Mouse (Mus musculus) layer of hippocampus, postnatal 36 days (tissue): ENCODE measurements at regions not wholly inside any gene's neighbourhood (a gene's known extent, or its start where the extent isn't known, plus 50 kb on each side); places are given as distances from the start of the nearest gene placed in this dataset.

Source experiments
- DNase-seq, 2 experiments: peaks; one replicate each; pipeline ENCODE4 v3.0.0; 2022

- DNase-seq, result no peak
Measured at GRCm38 (mm10) chr11:64579826-64580225, 143.4 kb upstream of the F930015N05Rik start.

GRCm38 (mm10) chr11:64586056-64586455, 149.6 kb upstream of the F930015N05Rik start:
- no peak for DNase-seq

DNA sequence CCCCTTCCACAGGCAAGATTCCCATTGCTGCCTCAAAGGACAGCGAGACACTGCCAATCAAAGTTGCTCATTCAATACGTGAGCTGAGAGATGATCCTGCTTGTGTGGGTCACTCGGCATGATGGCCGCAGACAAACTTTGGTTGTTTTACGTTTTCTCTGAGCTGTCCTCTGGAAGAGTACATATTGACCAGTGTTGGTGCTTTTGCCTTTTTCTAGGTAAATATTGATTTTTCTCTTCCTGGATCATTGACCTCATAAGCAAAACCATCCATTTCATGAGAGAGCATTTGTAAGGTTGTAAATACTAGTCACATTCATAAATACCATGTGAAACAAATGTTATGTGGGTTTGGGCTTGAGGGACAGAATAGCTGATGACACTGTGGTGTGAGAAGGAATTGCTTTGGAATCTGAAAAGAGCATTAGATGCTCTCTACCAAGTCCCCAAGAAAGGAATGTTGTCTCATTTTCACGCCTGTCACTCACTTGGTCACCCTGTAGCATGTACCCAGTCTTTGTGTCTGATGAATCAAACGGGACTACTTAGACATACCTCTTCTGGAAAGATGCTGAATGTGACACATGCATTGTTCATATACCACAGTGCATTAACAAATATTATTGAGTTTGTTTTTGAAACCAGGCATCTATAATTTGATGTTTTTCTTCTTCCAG, 150.7 kb upstream of the F930015N05Rik start:
- DNase-seq, result no peak

- no peak for DNase-seq
Measured at GRCm38 (mm10) chr11:64587751-64588600, 151.5 kb upstream of the F930015N05Rik start.

DNA sequence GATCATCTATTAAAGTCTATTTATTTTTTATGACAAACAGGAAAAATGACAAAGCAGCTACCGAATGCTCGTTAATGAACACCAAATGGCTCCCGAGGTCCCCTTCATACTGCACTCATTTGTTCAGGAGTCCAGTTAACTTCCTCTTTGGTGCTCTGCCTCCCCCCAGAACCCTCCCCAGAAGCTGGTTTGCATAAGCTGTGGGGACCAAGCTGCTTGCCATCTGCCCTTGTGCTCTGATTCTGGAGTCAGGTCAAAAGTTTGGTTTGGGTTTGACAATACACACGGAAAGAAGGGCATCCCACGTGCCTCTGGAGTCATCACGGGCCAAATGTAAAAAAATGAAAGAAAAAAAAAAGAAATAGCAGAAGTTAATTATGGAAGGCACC, 152.1 kb upstream of the F930015N05Rik start:
- DNase-seq, result no peak

DNA sequence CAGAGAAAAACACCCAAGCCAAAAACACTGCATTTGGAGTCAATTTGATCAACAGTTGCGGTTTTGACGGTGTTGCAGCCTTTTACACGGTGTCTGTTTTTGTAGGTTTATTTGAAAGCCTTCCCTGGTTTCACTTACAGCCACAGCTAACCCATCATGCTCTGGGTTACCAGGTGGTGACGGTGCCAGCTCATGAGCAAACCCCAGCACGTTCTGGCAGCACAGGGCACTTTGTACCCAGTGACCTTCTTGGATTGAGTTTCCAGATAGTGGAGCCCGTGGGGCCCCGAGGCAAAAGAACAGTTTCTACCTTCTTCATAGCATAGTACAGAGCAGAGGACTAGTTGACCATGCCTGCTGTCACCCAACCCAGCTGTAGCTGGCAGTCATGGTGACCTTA, 152.6 kb upstream of the F930015N05Rik start:
- no peak for DNase-seq

DNA sequence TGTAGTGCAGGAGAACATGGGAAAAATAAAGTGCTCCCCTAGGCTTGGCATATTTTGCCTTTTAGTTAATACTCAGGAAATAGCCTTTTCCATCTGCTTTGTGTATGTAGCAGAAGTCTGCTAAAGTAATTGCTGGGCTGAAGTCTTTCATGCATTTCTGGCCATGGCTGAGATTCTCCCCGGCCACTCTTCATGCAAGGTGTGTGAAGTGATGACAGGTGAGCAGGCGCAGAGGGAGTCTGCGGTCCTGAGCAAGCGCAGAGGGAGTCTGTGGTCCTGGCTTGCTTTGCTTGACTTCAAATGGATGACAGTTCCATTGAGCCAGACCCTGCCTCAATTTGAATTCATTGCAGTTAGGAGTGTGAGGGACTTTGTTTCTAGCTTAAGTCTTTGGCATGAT, 153.6 kb upstream of the F930015N05Rik start:
- no peak for DNase-seq

GRCm38 (mm10) chr11:64592253-64592652, 155.8 kb upstream of the F930015N05Rik start:
- no peak for DNase-seq

DNA sequence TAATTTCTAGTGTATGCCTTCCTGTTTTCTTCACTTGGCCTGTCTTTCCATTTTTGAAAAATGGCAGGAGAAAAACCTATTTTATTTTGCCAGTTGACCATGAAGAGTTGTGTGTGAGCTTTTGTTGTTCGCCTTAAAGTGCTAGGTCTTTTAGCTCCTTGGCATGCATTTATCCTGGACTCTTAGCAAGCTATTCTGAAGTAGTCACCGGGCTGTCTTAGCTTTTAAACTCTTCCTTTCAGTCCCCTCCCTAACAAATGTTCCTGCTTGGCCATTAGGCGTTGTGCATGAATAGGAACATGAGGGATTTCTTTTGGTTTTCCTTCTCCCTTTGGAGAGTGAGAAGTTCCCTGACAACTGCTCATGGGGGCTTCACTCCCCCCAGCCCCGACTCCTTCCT, 160.9 kb upstream of the F930015N05Rik start:
- no peak for DNase-seq

DNA sequence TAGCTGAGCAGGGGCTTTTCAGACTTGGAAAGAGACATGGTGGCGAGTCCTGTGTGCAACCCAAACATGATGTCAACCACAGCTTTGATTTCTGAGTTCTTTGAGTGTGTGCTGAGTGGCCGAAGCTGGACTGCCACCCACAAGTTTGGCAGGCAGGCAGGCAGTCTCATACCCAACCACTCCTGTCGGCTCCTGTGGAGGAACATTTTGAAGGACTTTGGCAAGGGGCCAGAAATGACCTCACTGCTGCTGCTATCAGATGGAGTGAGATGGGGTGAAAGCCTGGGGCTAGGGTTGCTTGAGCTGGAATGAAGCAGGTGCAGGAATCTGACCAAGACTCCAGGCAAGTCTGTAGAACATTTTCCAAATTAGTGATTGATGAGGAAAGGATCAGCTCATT, 162.7 kb upstream of the F930015N05Rik start:
- DNase-seq, result no peak

DNA sequence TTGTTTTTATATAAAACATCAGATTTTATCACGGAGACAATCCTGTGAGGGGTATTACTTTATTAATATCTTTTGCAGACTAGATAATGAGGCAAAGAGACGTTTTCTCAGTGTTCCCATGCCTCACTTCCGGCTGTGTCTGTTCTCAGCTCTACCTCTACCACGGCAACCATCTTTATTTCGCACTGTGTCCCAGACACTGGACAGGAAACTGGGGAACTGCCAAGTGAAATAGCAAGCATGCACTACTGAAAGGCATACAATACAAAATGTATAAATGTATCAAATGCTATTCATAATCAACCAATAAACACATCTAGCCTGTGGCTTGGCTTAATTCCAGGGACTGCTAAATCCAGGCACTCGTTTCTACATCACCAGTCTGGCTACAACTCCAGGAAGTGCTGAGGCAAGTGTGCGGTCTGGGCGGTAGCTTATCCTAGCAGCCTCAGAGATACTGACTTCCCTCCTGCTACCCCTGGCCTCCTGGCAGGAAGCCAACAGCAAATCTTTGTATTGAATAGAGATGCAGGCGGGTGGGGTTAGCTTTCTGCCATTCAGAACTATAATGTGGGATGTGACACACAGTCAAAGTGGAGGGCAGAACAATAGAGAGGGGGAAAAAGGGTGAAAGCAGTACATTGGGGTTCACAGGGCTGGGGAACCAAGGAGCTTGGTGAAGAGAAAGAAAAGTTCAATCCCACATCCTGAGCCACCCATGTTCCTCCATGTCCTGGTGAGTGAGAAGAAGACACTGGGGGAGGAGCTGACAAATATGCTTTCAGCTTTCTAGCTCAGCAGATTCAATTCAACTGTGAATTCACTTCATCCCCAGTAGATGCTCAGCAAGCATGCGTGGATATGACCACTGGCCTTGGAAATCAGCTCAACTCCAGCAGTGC, 164.0 kb upstream of the F930015N05Rik start:
- DNase-seq, result peak; percentile 6

DNA sequence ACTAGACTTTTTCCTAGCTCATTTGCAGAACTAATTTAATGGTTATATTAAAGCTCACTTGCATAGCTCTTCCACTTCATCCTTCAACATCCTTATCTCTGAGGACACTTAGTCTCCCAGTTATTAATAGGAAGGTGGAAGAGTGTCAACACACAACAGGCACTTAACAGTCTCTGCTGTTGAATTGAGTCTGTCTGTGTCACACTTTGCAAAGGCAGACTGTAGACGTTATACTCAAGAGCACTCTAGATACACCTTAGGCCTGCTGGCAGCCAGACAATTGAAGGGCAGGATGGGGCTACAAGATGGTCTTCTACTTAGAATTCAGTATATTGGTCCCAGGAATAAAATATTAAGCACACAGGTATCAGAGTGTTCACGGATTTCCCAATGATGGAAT, 172.6 kb upstream of the F930015N05Rik start:
- DNase-seq, result no peak

DNA sequence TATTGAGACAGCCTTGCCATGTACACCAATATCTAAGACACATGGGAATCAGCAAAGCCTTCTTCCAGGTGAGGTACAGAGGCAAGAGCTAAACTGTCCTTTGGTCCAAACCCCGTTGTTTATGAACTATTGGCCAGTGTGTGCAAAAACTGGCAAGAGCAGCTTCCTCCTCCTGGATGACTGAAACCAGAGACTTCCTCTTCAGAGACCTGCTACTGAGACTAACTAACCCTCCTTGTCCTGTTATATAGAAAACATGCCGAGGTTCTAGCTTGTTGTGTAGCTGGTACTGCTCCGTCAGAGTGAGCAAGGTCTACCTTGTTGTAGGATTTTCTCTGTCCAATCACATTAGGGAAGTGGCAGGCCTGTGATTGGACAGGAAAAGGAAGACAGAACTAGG, 174.3 kb upstream of the F930015N05Rik start:
- DNase-seq, result no peak

DNA sequence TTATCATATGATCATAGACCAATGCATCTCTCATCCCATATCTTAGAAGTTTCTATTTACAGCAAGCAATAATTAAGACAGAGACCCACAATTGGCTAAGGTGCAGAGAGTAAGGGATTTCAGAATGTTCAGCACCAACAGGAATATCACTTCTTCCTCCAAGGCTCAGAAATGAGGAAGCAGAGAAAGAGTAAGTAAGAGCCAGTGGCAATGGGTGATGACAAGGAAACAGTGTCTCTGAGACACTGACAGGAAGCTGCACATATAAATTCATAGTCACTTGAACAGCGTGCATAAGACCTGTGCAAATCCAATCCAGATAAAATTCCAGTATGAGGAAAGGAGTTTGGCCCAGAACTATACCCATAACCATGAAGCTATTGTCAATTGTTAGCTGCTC, 178.7 kb upstream of the F930015N05Rik start:
- no peak for DNase-seq

DNA sequence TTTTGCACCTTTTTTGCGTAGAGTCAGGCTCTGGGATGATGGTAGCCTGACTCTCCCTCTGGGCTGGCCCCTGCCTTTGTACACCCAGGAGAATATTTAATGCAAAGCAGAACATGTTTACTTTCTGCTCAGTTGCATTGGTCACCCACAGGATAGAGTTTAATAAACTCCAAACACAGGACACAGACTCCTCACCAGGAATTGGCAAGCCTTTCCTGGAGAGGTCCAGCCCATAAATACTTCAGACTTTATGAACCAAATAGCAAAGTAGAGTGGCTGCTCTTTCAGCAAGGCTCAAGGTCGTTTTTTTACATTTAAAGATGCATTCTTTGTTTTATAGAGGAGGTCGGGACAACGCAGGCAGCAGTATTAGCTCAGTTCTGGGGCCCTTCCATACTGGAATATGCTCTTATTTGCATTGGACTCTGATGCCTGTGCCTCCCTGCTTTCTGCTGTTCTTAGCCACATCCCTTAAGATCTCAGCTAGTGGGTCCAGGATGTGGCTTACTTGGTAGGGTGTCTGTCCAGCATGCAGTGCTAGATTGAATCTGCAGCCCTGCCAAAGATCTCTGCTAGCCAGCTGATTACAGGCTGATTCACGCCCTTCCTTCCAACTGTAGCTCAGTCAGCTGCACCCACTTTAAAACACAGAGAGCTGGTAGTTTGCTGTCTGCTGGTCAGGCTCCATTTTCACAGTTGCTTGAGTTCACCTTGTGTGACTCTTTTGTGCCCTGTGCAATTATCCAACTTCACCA, 182.4 kb upstream of the F930015N05Rik start:
- no peak for DNase-seq

DNA sequence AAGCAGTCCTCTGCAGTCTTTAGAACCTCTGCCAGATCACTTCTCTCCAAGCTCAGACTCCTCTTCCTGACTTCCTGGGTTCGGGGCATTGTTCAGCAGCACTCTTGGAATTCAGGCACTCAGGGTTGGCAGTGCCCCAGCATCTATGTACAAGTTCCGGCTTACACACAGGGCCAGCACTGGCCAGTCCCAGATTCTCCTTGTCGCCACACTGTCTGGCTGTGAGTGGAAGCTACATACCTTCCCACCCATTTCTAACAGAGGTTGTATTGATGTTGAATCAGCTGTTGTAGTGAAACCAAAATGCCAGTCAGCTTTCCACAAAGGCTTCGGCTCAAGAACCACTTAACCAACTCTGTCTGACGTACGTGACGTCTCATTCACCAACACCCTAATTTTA, 190.7 kb upstream of the F930015N05Rik start:
- DNase-seq, result no peak

DNA sequence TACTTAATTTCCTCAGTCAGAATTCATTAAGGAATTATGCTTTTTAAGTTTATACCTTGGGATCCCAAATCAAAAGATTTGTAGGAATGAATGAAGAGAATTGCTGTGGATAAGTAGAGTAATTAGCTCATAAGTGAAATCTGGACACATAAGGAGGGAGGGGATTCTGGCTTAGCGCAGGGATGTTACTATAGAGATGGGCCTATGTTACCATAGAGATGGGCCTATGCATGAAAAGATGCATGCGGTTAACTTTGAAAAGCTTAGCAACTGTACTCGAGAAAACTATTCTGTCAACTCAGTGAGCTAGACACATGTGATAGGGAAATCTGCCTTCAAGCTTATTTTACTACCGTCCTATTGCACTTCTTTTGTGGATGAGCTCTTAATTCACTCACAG, 204.5 kb upstream of the F930015N05Rik start:
- no peak for DNase-seq

DNA sequence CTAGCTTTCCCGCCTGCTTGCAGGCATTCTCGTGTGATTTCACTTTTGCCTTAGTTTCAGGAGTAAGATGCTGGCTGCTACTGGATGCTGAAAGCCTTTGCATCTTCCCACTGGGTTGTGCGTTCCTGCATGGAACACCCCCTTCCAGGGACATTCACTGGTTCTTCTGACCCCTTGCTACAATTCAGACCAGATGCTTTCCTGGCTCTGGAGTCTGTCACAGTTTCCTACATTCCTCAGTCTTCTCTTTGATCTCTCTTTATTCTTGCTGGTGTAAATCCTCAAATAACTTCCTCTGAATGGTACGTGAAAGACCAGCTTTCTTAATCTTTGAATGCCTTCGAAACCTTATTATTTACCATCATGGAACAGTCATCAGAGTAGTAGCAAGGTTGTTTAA, 206.7 kb upstream of the F930015N05Rik start:
- no peak for DNase-seq

DNA sequence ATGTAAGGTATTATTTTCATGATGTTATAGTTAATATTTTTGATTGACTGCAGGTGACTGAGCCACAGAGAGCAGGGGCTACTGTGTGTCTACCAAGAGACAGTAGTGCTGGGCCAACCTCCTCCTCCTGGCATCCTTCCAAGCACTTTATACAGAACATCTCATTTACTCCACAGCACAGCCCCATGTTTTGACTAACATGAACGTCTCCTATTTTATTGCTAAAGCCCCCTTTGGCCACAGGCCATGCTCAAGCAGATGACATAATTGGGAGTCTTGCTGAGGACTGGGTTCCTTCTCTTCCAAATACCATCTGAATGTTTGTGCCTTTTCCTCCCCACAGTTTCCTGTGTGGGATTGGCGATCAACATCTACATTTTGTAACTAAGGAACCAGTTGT, 211.5 kb upstream of the F930015N05Rik start:
- DNase-seq, result no peak

- no peak for DNase-seq
Measured at GRCm38 (mm10) chr11:64650571-64651282, 214.3 kb upstream of the F930015N05Rik start.

- no peak for DNase-seq
Measured at GRCm38 (mm10) chr11:64652811-64653210, 216.4 kb upstream of the F930015N05Rik start.

GRCm38 (mm10) chr11:64655162-64655561, 218.7 kb upstream of the F930015N05Rik start:
- DNase-seq, result no peak
